Mouse (Mus musculus): Measurements from ENCODE around the gene Ankrd45.

GRCm38 (mm10) chr1:161109216-161109615, 33.3 kb upstream of the Ankrd45 start:
- TF ChIP-seq CTCF (IDR thresholded peaks at IDR 0.05; ENCODE audit: borderline replicate concordance, control insufficient read depth, extremely low read depth, insufficient read depth, low read length, poor library complexity) (no peak), POLR2A (IDR thresholded peaks at IDR 0.05; ENCODE audit: control insufficient read depth, extremely low read depth, insufficient read depth, low read length, poor library complexity) (no peak)

Data from thymus, adult 2 months (tissue).